Mouse (Mus musculus): Measurements from ENCODE around the gene Mybl2. TPM values are rescaled to one million over a fixed set of nuclear protein-coding genes. Genes with fewer than 3 reads are reported as not detected.
A peak's percentile ranks its signal among the peaks of the same experiment; 100 is the strongest.

The Mybl2 gene
- total RNA-seq, 2 experiments from 2014 or later, result 4.3 to 5.7 TPM

DNA sequence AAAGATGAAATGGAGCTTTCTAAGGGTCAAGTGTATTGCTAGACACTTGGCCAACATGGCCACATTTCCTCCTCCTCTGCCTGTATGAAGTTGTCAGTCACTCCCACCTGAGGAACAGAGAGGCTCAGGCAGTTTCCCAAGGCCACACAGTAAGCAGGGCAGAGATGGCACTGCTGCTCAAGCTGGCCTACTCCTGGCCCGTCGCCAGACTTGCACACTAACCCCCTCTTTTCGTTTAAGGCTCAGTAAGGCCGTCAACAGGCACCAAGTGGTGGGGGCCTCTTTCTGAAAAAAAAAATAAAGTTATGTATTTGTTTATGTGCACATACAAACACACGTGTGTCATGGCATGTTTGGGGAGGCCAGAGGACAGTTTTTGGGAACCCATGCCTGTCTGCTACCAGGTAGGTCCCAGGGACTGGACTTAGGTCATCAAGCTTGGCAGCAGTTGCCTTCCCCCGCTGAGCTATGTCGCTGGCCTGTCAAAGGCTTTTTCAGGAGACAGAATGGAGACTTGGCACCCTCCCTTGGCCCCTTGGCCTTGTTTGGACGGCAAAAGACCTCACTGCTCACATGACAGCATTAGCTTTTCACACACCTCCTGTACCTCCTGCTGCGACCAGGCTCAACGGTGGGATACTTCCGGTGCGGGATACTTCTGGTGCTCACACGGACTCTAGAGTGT lies 49.7 kb downstream of the Mybl2 start:
- DNase-seq, result peak; percentile 59
- intact Hi-C loops (cut with DNase I), result no loop called here

- DNase-seq, result no peak
- intact Hi-C loops (cut with DNase I), result loop anchor here (5.0 kb wide), 1 partner anchor 94 kb away; the partner anchor contains the start of gene Tox2
These were observed 53.9 kb downstream of the Mybl2 start for GRCm38 (mm10) chr2:163108385-163108784.

DNA sequence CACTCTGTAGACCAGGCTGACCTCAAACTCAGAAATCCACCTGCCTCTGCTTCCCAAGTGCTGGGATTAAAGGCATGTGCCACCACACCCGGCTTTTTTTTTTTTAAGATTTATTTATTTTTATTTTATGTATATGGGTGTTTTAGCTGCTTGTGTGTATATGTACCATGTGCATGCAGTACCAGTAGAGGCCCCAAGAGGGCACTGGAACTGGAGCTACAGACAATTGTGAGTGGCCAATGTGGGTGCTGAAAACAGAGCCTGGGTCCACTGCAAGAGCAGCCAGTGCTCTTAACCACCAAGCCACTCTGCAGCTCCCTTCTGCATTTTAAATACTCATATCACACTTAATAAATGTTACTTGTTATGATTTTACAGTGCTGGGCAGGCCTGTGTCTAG lies 56.2 kb downstream of the Mybl2 start:
- DNase-seq, result no peak
- intact Hi-C loops (cut with DNase I), result no loop called here

DNA sequence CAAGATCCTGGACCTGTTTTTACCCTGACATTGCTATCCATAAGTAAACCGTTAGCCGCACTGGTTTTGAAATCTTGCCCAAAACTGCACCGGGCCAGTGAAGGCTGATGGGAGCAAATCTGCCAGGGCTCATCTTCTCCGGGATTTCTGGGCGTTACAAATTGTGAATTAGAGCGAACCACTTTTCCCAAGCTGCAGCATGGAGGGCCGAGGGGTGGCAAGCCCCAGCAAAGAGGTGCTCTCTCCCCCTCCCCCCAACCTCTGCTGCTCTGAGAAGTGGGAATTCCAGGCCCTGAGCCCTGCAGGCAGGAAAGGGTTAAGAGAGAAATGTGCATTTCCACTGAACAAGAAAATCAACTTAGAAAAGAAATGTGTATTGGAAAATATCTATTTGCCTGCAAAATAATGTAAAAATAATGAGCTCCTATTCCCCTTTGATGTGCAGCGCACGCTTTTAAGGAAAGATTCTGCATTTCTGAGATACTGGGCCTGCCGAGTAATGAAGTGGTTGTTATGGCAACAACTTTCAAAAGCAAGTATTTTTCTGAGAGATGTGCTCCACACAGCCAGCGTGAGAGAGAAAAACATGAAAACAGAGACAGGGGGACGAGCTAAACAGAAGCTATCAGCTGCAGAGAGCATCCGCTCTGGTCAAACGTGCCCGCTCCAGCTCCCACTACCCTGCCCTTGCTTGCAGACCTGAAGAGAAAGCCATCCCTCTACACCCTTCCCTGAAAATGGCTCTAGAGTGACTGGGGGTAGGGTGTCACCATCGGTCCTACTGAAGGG lies 57.1 kb downstream of the Mybl2 start:
- intact Hi-C loops (cut with DNase I), result no loop called here
- peak; percentile 23 for DNase-seq

DNA sequence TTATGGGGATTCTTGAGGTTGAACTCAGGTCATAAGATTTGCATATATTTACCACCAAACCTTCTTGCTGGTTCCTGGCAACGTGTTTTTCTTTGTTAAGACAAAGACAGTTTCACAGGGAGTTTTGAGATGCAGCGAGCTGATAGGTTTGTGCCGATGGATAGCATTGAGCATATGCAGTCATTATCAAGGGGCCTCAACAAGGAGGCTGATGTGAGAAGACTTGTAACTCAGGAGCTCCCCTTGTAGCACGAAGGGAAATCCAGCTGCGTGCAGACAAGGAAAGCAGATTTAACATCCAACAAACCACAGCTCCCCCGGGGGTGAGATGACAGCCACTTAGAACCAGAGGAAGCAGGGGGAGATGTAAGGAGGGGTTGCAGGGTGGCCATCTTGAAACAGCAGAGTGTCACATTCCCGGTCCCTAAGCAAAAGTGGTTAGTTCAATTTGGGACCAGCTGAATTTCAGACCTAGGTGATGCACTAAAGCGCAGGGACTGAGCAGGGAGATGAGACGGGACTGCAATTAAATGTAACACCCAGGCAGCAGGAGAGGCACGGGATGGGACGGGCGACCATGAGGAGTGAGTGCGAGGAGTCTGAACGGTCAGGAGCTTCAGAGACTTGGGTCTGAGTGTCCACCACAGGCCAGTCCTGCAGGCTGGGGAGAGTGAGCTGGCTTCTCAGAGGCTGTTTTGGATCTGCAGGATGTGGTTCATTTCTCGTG lies 66.3 kb downstream of the Mybl2 start:
- intact Hi-C loops (cut with DNase I), result no loop called here
- no peak for DNase-seq

DNA sequence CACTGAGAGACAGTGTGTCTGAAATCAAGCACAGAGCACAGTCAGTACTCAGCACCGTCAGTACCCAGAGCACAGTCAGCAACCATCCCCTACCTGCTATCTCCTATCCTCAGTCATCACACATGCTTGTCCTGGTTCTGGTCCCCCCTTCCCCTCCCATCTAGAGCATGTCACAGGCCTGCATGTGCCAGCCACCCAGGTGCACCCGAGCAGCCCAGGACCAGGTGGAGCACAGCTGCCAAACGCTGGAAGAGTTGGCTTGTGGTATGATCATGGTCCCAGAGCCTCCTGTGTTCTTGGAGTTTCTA lies 66.8 kb downstream of the Mybl2 start:
- intact Hi-C loops (cut with DNase I), result no loop called here
- no peak for DNase-seq

GRCm38 (mm10) chr2:163122319-163122718 lies 67.8 kb downstream of the Mybl2 start:
- intact Hi-C loops (cut with DNase I), result no loop called here
- peak; percentile 80 for DNase-seq

GRCm38 (mm10) chr2:163123496-163123895 lies 69.0 kb downstream of the Mybl2 start:
- intact Hi-C loops (cut with DNase I), result no loop called here
- no peak for DNase-seq

- intact Hi-C loops (cut with DNase I), result no loop called here
- no peak for DNase-seq
These were observed 76.3 kb downstream of the Mybl2 start for GRCm38 (mm10) chr2:163130837-163131236.

DNA sequence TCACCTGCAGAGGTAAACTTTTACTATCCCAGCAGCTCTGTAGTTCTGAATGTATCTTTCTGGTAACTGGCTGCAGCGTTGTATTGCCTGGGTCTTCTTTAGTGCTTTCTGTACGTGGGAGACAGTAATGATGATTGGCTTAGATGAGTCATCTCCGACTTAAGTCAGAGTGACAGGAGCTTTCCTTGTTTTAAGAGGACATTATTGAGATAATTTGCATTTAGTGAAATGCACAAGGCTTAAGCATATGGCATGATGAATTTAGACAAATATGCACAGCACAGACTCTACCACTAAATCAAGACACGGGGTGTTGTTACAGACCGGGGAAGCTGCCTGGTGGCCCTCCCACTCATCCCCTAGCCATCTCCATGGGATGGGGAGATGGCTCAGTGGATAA lies 77.8 kb downstream of the Mybl2 start:
- no peak for DNase-seq
- intact Hi-C loops (cut with DNase I), result no loop called here

Small RNAs within 50 kb of the gene (microRNA-seq; reads per million reads assigned to microRNA genes)
- gene Gm22174 (not detected), gene Mir7003 (not detected)

Other genes starting within 250 kb of the Mybl2 start
- gene Srsf6, start 123.2 kb upstream of the Mybl2 start, total RNA-seq (2021), result 100 to 1,000 TPM; 154 to 158 TPM
- gene L3mbtl1, start 111.2 kb upstream of the Mybl2 start, total RNA-seq (2021), result 10 to 100 TPM; 26.4 to 31.4 TPM
- gene Sgk2, start 67.4 kb upstream of the Mybl2 start, total RNA-seq (2021), result not detected
- gene Ift52, start 37.3 kb upstream of the Mybl2 start, total RNA-seq (2021), result 10 to 100 TPM; 23.6 to 26.2 TPM
- gene Gtsf1l, start 33.2 kb downstream of the Mybl2 start, total RNA-seq (2021), result not detected
- gene Tox2, start 148.4 kb downstream of the Mybl2 start, total RNA-seq (2021), result 10 to 100 TPM; 18.3 to 23.0 TPM

Data from left cerebral cortex, postnatal 4 days (tissue).